Mouse (Mus musculus) ES-E14 (cell line): Measurements from ENCODE around the gene Med24.

Experiments used
- CHD2 ChIP-seq: IDR thresholded peaks from 2 replicates; pipeline ENCODE4 v1.6.1; 2014; ENCODE audit warnings: mild to moderate bottlenecking, low read depth, low read length, inconsistent platforms
- HCFC1 ChIP-seq: IDR thresholded peaks from 2 replicates; pipeline ENCODE4 v1.6.1; 2012; ENCODE audit warnings: low read length, inconsistent platforms, borderline replicate concordance; ENCODE audit not compliant: insufficient read depth

GRCm38 (mm10) chr11:98774582-98775347, 45.5 kb upstream of the Med24 start, which contains the start of gene Nr1d1:
- TF ChIP-seq HCFC1 (no peak), CHD2 (no peak)
